In genomic region chr10:117148361-117149003, GRCm38 (mm10) we compare ENCODE assay signal across 1 mouse cellular context.
TF ChIP-seq lines count a peak whose summit lies in the region.

Gene Frs2, minus strand, starts transcription at chr10:117148534.

TF ChIP-seq in CH12.LX, 34 proteins besides CTCF, POLR2A, EP300 and RAD21 (continued from another document):
- TF ChIP-seq ZMIZ1 (IDR thresholded peaks at IDR 0.05; ENCODE audit: low read depth, low read length) (peak; percentile 54; the same call in 1 of the 2 replicates), CHD1 (IDR thresholded peaks at IDR 0.05; ENCODE audit: low read depth, low read length) (no peak), JUND (conservative IDR thresholded peaks at IDR 0.05; ENCODE audit: low read depth, low read length) (no peak), PAX5 (IDR thresholded peaks at IDR 0.05; ENCODE audit: low read length) (no peak), KAT2A (IDR thresholded peaks at IDR 0.05; ENCODE audit: insufficient replicate concordance, low read length) (peak; percentile 87; the same call in 1 of the 2 replicates), USF1 (IDR thresholded peaks at IDR 0.05; ENCODE audit: low read depth, low read length) (no peak), ETS1 (conservative IDR thresholded peaks at IDR 0.05; ENCODE audit: low read depth, low read length) (no peak), NELFE (IDR thresholded peaks at IDR 0.05; ENCODE audit: low read depth, low read length) (peak; percentile 68; the same call in 1 of the 2 replicates), E2F4 (IDR thresholded peaks at IDR 0.05; ENCODE audit: insufficient replicate concordance, low read depth, low read length) (no peak), MXI1 (IDR thresholded peaks at IDR 0.05; ENCODE audit: low read depth, low read length) (no peak), MAFK (IDR thresholded peaks at IDR 0.05; ENCODE audit: insufficient replicate concordance, low read length) (no peak), MYC (IDR thresholded peaks at IDR 0.05; ENCODE audit: low read depth, low read length) (no peak), MEF2A (IDR thresholded peaks at IDR 0.05; ENCODE audit: borderline replicate concordance, low read depth, low read length) (0 out of 2 replicates have a peak, but pooled peaks have one; percentile 38), HCFC1 (IDR thresholded peaks at IDR 0.05; ENCODE audit: low read depth, low read length) (peak; percentile 91), ZNF384 (IDR thresholded peaks at IDR 0.05; ENCODE audit: low read depth, low read length) (no peak), MAZ (IDR thresholded peaks at IDR 0.05; ENCODE audit: low read depth, low read length) (peak; percentile 94), IRF4 (IDR thresholded peaks at IDR 0.05; ENCODE audit: low read depth, low read length) (peak; percentile 59; the same call in 1 of the 2 replicates), MAX (IDR thresholded peaks at IDR 0.05; ENCODE audit: low read length) (no peak; the same call in 1 of the 2 replicates), NRF1 (IDR thresholded peaks at IDR 0.05; ENCODE audit: low read depth, low read length) (no peak), ZC3H11A (IDR thresholded peaks at IDR 0.05; ENCODE audit: low read depth, low read length) (no peak)
